Mouse (Mus musculus): ENCODE results near the gene Capn13. TPM values are rescaled to one million over a fixed set of nuclear protein-coding genes. Genes with fewer than 3 reads are reported as not detected.

Gene Capn13
- polyA plus RNA-seq, 1 experiment = not detected

DNA sequence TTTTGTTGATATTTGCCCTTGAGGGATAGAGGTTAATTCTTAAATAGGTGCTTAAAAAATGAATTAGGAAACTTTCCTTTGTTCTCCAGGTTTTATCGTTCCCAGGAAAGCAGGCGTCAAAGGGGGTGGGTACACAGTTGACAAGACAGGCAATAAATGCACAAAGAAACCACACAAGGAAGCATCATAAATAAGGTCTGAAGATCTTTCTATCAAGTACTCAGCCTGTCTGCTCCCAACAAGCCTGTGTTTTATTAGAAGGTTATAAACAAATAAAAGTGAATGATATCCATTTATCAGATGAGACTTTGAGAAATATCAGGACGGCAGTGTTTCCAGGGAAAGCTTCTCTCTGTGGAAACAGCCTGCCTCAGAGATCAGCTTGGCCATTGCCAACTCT lies 33.3 kb downstream of the Capn13 start:
- Histone ChIP-seq H3K27ac (ENCODE audit: insufficient read depth, low read length) (no peak overlapping the region), H3K4me1 (ENCODE audit: control insufficient read depth, insufficient read depth, low read length) (no peaks in the 10 kb centered on the region)
- no peak for TF ChIP-seq CTCF (IDR thresholded peaks at IDR 0.05; ENCODE audit: extremely low read depth, insufficient read depth, low read length)
- TF ChIP-seq POLR2A (IDR thresholded peaks at IDR 0.05; ENCODE audit: extremely low read depth, insufficient read depth, low read length) = no peak

DNA sequence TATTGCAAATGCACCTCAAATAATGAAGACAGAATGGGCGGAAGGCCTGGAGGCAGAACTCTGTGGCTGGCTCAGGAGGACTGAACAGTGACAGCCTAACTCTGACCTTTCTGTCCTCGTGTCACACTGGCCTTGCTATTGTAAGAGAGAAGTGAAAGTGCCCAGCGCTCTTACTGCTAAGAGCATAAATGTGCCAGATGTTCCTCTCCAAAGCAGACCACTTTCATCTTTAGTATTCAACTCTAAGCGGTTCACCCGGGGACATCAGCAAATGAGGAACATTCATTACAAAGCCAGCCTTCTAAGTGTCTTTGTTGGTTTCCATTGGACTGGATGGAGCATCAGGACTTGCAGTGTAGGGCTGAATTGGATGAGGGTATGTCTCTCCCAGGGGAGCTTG lies 39.6 kb downstream of the Capn13 start:
- Histone ChIP-seq H3K27ac (ENCODE audit: insufficient read depth, low read length) (no peak overlapping the region), H3K4me3 (ENCODE audit: insufficient read depth, low read length) (no peak overlapping the region), H3K4me1 (ENCODE audit: control insufficient read depth, insufficient read depth, low read length) (no peaks in the 10 kb centered on the region)
- TF ChIP-seq POLR2A (IDR thresholded peaks at IDR 0.05; ENCODE audit: extremely low read depth, insufficient read depth, low read length) (no peak), CTCF (IDR thresholded peaks at IDR 0.05; ENCODE audit: extremely low read depth, insufficient read depth, low read length) (no peak)

More for the DNA sequence above, 33.3 kb downstream of the Capn13 start:
- no peak overlapping the region for H3K4me3 ChIP-seq (ENCODE audit: insufficient read depth, low read length)

DNA sequence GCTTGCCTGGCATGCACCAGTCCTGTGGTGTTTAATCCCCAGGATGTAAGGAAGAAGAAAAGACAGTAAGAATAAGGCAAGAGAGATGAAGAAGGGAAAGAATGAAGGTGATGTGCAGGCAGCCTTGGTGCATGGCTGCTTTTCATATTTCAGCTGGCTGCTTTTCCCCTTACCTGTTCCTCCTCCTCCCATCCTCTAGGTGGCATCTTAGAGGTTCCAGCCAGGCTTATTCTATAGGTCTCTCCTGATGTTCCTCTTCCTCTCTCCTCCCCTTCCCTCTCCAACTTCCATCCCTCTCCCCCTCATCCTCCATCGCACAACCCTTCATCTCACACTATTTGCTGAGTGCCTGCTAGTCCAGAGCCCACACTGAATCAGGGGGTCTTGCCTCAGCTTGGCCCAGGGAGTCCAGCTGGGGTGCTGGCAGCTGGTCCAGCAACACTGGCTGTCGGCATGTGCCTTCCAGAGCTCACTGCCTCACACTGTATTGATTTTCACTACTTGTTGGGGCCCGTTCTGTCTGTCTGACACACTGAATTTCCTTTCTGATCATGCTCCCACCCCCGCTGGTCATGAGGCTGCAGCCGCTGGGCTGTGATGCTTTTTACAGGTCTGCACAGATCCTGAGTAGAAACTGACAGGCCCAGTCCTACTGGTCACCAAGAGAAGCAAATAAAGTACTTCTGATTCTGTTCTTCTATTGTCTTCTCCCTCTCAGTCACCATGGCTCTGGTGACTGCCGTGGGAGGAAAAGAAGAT lies 56.9 kb downstream of the Capn13 start:
- no peak overlapping the region for H3K27ac ChIP-seq (ENCODE audit: insufficient read depth, low read length)
- H3K4me3 ChIP-seq (ENCODE audit: insufficient read depth, low read length) = no peak overlapping the region
- H3K4me1 ChIP-seq (ENCODE audit: control insufficient read depth, insufficient read depth, low read length) = no peaks in the 10 kb centered on the region
- TF ChIP-seq POLR2A (IDR thresholded peaks at IDR 0.05; ENCODE audit: extremely low read depth, insufficient read depth, low read length) = no peak
- peak; percentile 20; the same call in 1 of the 2 replicates for TF ChIP-seq CTCF (IDR thresholded peaks at IDR 0.05; ENCODE audit: extremely low read depth, insufficient read depth, low read length)

DNA sequence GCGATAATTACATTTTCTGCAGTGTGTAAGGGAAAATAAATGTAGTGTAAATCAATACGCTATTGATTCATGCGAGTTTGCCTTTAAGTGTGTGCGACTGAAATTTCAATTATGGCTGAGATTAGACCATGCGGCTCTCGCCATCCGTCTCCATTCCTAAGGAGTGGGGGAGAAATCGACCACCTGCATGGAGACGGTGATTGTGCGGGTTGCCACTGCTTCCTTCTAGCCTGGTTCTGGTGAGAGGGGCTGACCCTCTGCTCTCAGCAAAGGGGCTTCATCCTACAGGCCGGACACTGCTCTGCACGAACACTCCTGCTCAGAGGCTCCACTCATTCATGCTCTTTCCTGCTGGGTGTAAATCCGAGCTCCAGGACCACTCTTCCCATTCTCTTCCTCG lies 58.0 kb downstream of the Capn13 start:
- no peaks in the 10 kb centered on the region for H3K4me1 ChIP-seq (ENCODE audit: control insufficient read depth, insufficient read depth, low read length)
- TF ChIP-seq CTCF (IDR thresholded peaks at IDR 0.05; ENCODE audit: extremely low read depth, insufficient read depth, low read length) = no peak
- no peak for TF ChIP-seq POLR2A (IDR thresholded peaks at IDR 0.05; ENCODE audit: extremely low read depth, insufficient read depth, low read length)
- no peak overlapping the region for H3K4me3 ChIP-seq (ENCODE audit: insufficient read depth, low read length)
- no peak overlapping the region for H3K27ac ChIP-seq (ENCODE audit: insufficient read depth, low read length)

DNA sequence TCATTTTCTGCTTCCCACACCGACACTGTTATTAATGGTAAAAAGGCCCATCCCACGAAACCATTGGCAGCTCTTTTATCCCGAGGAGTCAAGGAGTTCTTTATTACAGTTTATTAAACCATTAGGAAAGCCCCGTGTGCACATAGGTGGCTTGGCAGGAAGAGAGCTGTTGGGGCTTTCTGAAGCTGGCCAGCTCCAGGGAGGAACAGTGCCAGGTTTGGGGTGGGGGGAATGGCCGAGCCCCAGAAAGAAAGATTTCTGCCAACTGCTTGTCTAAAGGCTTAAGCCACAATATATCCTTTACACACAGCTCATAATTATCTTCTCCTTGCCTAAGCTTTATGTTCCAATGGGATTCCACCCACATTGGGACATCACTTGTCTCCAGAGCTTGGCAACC lies 71.6 kb downstream of the Capn13 start:
- Histone ChIP-seq H3K4me3 (ENCODE audit: insufficient read depth, low read length) (no peak overlapping the region), H3K27ac (ENCODE audit: insufficient read depth, low read length) (no peak overlapping the region), H3K4me1 (ENCODE audit: control insufficient read depth, insufficient read depth, low read length) (no peaks in the 10 kb centered on the region)
- TF ChIP-seq POLR2A (IDR thresholded peaks at IDR 0.05; ENCODE audit: extremely low read depth, insufficient read depth, low read length) (no peak), CTCF (IDR thresholded peaks at IDR 0.05; ENCODE audit: extremely low read depth, insufficient read depth, low read length) (no peak)

DNA sequence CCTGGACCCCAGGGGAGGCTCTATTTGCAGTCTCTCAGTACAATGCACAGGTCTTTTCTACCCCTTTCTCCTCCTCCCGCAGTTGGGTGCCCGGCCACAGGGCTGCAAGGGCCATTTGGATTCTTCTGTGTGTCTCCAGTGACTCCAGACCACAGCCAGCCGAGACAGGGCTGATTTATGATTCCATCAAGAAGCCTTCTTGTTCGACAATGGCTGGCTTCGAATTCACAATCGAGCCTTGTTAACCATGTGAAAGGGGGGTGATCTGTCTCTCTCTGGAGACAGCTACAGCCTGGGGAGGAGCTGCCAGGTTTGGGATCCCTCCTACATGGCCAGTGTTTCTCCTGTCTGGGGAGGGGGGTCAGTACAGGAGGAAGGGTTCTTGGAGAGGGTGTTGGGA lies 75.4 kb downstream of the Capn13 start:
- Histone ChIP-seq H3K4me1 (ENCODE audit: control insufficient read depth, insufficient read depth, low read length) (no peaks in the 10 kb centered on the region), H3K27ac (ENCODE audit: insufficient read depth, low read length) (no peak overlapping the region)
- no peak for TF ChIP-seq POLR2A (IDR thresholded peaks at IDR 0.05; ENCODE audit: extremely low read depth, insufficient read depth, low read length)
- TF ChIP-seq CTCF (IDR thresholded peaks at IDR 0.05; ENCODE audit: extremely low read depth, insufficient read depth, low read length) = no peak

DNA sequence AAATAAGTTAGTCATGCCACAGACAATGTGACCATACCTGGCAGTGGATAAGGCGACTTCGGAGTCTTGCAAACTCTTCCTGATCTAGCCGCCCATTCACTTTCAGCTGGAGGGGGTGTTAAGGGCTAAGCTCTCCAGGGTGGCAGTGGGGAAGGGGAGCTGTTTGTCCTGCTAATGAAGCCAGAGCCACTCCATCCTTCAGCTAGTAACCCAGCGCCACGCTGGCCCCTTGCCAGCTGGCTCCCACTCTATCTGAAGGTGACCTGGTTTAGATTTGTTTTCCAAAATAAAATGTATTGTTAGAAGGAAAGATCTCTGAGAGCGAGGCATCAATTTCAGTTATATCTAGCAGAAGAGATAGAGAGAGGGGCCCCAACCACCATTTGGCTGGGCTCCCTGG lies 75.9 kb downstream of the Capn13 start:
- Histone ChIP-seq H3K27ac (ENCODE audit: insufficient read depth, low read length) (no peak overlapping the region), H3K4me1 (ENCODE audit: control insufficient read depth, insufficient read depth, low read length) (no peaks in the 10 kb centered on the region), H3K4me3 (ENCODE audit: insufficient read depth, low read length) (no peak overlapping the region)
- TF ChIP-seq POLR2A (IDR thresholded peaks at IDR 0.05; ENCODE audit: extremely low read depth, insufficient read depth, low read length) (no peak), CTCF (IDR thresholded peaks at IDR 0.05; ENCODE audit: extremely low read depth, insufficient read depth, low read length) (no peak)

More for the DNA sequence above, 75.4 kb downstream of the Capn13 start:
- no peak overlapping the region for H3K4me3 ChIP-seq (ENCODE audit: insufficient read depth, low read length)

DNA sequence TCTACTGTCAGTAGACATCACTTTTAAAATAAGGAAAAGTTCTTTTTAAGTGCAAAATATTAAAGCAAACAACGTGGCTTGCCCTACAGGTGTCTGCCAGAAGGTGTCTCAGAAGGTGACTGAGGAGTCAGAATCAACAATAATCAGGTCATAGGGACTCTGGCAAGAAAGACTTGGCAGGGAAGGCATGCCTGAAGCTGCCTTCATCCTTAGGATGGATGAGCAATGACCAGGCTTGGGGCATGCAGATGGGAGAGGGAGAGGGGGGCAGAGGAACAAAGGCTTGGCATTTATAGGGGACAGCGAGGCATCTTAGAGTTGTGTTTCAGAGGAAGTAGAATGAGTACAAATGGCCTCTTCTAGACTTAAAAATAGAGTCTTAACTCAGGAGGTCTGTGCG lies 76.7 kb downstream of the Capn13 start:
- no peak overlapping the region for H3K27ac ChIP-seq (ENCODE audit: insufficient read depth, low read length)
- no peak overlapping the region for H3K4me3 ChIP-seq (ENCODE audit: insufficient read depth, low read length)
- H3K4me1 ChIP-seq (ENCODE audit: control insufficient read depth, insufficient read depth, low read length) = no peaks in the 10 kb centered on the region
- TF ChIP-seq CTCF (IDR thresholded peaks at IDR 0.05; ENCODE audit: extremely low read depth, insufficient read depth, low read length) (no peak), POLR2A (IDR thresholded peaks at IDR 0.05; ENCODE audit: extremely low read depth, insufficient read depth, low read length) (no peak)

DNA sequence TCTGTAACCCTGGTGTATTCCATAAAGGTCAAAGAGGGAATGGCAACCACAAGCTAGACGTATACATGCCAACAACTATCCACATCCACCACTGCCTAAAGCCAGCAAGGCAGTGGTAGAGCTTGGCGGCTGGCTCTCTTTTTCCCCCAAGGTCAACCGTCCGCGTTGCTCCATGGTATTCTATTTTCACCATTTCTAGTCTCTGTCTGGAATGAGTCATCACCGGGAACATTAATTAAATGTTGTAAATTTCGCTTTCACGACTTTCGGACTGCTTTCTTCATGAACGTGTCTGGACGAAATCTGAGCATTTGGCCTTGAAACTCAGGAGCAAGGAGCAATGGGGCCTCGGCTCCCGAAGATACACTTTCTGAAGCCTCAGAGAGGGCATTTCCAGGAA lies 85.9 kb downstream of the Capn13 start:
- H3K4me3 ChIP-seq (ENCODE audit: insufficient read depth, low read length) = no peak overlapping the region
- no peak overlapping the region for H3K27ac ChIP-seq (ENCODE audit: insufficient read depth, low read length)
- no peaks in the 10 kb centered on the region for H3K4me1 ChIP-seq (ENCODE audit: control insufficient read depth, insufficient read depth, low read length)
- TF ChIP-seq POLR2A (IDR thresholded peaks at IDR 0.05; ENCODE audit: extremely low read depth, insufficient read depth, low read length) (no peak), CTCF (IDR thresholded peaks at IDR 0.05; ENCODE audit: extremely low read depth, insufficient read depth, low read length) (no peak)

DNA sequence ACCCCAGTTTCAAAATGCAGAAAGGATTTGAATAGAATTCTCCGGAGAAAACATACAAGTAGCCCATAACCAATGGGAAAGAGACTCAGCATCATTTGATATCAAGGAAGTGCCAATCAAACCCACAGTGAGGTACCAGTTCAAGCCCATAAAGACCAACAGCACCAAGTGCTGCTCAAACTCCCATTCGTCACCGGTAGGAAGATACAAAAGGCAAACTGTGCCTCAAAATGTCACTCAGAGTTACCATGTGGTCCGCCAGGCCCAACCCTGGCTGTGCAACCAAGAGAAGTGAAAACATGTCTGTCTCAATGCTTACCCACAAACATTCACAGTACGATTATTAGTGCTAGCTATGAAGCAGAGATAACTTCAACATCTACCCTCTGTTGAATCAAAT lies 89.2 kb downstream of the Capn13 start:
- TF ChIP-seq POLR2A (IDR thresholded peaks at IDR 0.05; ENCODE audit: extremely low read depth, insufficient read depth, low read length) (no peak), CTCF (IDR thresholded peaks at IDR 0.05; ENCODE audit: extremely low read depth, insufficient read depth, low read length) (no peak)
- no peaks in the 10 kb centered on the region for H3K4me1 ChIP-seq (ENCODE audit: control insufficient read depth, insufficient read depth, low read length)
- no peak overlapping the region for H3K4me3 ChIP-seq (ENCODE audit: insufficient read depth, low read length)
- no peak overlapping the region for H3K27ac ChIP-seq (ENCODE audit: insufficient read depth, low read length)

All from cortical plate, adult 2 months (tissue).